Mouse (Mus musculus): ENCODE measurements at regions not wholly inside any gene's neighbourhood (a gene's known extent, or its start where the extent isn't known, plus 50 kb on each side); places are given as distances from the start of the nearest gene placed in this dataset.

DNA sequence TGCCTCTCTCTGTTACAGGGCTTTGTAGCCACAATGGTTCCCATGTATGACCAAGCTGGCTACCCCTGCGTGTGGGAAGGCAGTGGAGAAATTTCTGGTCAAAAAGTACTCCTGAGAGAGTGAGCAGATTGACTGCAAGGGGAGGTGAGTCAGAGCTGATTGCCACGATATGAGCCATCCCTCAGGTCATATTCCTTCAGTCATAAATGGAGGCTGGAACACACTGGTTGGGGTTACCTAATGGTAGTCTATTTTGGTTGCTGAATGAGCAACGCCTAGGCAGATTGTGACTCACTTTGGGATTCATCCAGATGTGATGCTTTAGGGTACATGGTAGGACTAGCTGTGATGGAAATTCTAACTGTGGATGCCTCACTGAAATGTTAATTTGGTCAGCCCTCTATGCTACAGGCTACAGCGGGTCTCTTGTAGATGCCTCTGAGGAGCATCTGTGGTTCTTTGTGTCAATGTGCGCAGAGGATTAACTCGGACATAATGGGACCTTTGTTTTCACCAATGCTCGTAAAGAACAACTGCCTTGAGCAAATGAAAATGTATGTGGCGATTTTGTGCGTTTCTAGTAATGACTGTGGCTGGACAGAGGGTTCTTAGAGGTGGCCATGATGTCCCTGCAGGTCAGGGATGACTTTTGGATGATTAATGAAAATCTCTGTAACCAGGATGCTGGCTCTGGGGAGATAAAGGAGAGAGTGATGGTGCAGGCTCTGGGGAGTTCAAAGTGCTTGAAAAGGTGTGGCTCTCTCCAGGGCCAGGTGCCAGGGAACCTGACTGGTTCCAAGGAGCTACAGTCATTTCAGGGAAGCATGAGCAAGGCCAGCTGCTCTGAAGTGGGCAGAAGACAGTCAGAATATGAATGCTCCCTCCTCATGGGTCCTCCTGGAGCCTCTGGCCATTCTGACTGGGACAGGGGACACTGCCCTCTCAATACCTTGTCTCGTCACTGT lies 155.9 kb downstream of the Hhipl2 start:
- TF ChIP-seq CTCF (IDR thresholded peaks at IDR 0.05) = no peak
- no peak for TF ChIP-seq EP300 (IDR thresholded peaks at IDR 0.05)

All from lung, postnatal 0 days (tissue).